Mouse (Mus musculus) MEL (cell line): Measurements from ENCODE around the gene Tmco5.

Experiments
- CTCF ChIP-seq, 3 experiments: IDR thresholded peaks in 2 of 3; conservative IDR thresholded peaks in 1 of 3; 2 replicates each; pipeline ENCODE4 v1.5.1; 2011 to 2012; ENCODE audit warnings: low read length in 3 of 3, low read depth in 2 of 3, mild to moderate bottlenecking in 2 of 3, improper control_type of control experiment in 1 of 3, inconsistent platforms in 1 of 3, mixed read lengths in 1 of 3, moderate library complexity in 1 of 3; ENCODE audit not compliant: control insufficient read depth in 1 of 3, insufficient read depth in 1 of 3, poor library complexity in 1 of 3, severe bottlenecking in 1 of 3
- ELF1 ChIP-seq: IDR thresholded peaks from 2 replicates; pipeline ENCODE4 v1.6.1; 2014; ENCODE audit warnings: low read depth, mild to moderate bottlenecking, inconsistent platforms, low read length, improper control_type of control experiment, moderate library complexity
- MEF2A ChIP-seq: IDR thresholded peaks from 2 replicates; pipeline ENCODE4 v1.6.1; 2014; ENCODE audit warnings: low read depth, mild to moderate bottlenecking, inconsistent platforms, low read length, improper control_type of control experiment; ENCODE audit not compliant: poor library complexity, insufficient replicate concordance, severe bottlenecking; ENCODE audit errors: extremely low read depth
- POLR2A ChIP-seq, 2 experiments: IDR thresholded peaks; 2 replicates each; pipeline ENCODE4 v1.6.1; 2011 to 2012; ENCODE audit warnings: low read length in 2 of 2, mild to moderate bottlenecking in 2 of 2, control low read depth in 1 of 2, improper control_type of control experiment in 1 of 2, low read depth in 1 of 2, moderate library complexity in 1 of 2; ENCODE audit not compliant: control insufficient read depth in 1 of 2, insufficient read depth in 1 of 2, poor library complexity in 1 of 2
- ZNF384 ChIP-seq: IDR thresholded peaks from 2 replicates; pipeline ENCODE4 v1.6.1; 2012; ENCODE audit warnings: low read depth, mild to moderate bottlenecking, inconsistent platforms, low read length, improper control_type of control experiment

- TF ChIP-seq POLR2A (IDR thresholded peaks at IDR 0.05; ENCODE audit: control insufficient read depth in 1 of 2, insufficient read depth in 1 of 2, low read depth in 1 of 2, low read length in 2 of 2, poor library complexity in 1 of 2) (no peak), CTCF (IDR thresholded peaks at IDR 0.05 in 2 of 3, conservative IDR thresholded peaks at IDR 0.05 in 1 of 3; ENCODE audit: control insufficient read depth in 1 of 3, insufficient read depth in 1 of 3, low read depth in 2 of 3, low read length in 3 of 3, poor library complexity in 1 of 3, severe bottlenecking in 1 of 3) (no peak), ZNF384 (no peak), ELF1 (no peak), MEF2A (no peak)
Observed at GRCm38 (mm10) chr2:116923684-116924083, 45.2 kb downstream of the Tmco5 start.
